Mouse (Mus musculus) erythroblast, adult 5-6 weeks (primary cell): ENCODE measurements around the gene Cxcr2. TPM values are rescaled to one million over a fixed set of nuclear protein-coding genes. Genes with fewer than 3 reads are reported as not detected.
"Not testable (repeated sequence)": the region's sequence is repeated elsewhere in the genome, so short reads cannot be mapped to it uniquely, and the experiment has no call there.

ENCODE experiments used
- ATAC-seq: replicated peaks from 2 replicates; pipeline ENCODE4 v1.8.0; 2016; ENCODE audit warnings: moderate number of reproducible peaks, mild to moderate bottlenecking, moderate TSS enrichment, inconsistent platforms; ENCODE audit not compliant: poor library complexity, low FRiP score, severe bottlenecking
- total RNA-seq, 2 experiments: library from RNA; stranded (forward) in 1 of 2; stranded (reverse) in 1 of 2; fragments of 150-400 nt in 1 of 2; fragments of 200-764, 138-1000 nt in 1 of 2; gene quantifications; 2 replicates each; pipeline versions ENCODE4 v1.2.3 to v1.2.4; 2015 to 2017; ENCODE audit warnings: low replicate concordance in 2 of 2

The Cxcr2 gene
- total RNA-seq, 2 experiments from 2014 or later = 19.2 to 24.7 TPM

DNA sequence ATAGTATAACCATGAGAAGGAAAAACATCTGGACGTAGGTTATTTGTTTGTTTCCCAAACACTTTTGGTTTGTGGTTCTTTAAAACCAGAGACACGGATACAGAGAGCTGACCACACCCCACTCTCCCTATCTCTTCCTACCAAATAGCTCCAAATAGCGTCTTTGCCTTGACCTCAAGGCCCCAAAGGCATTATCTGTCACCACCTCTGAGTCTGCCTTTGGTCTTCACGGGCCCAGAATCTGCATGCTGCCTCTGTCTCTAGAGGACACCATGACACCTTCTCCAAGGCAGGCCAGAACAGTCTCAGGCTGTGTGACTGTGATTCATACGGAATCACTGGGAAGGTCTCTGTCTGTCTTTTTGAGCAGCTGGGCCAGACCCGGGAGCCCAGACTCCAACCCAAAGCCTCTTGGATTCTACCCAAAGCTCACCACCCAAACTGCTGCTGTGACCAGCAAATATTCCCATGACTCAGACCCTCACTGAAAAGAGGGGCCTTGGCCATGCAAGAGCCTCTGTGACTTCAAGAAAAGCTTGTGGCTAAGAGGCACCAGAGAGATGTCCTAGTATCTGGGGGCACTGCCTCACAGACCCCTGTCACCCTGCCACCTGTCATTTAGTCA lies 18.4 kb upstream of the Cxcr2 start:
- no peak for ATAC-seq

DNA sequence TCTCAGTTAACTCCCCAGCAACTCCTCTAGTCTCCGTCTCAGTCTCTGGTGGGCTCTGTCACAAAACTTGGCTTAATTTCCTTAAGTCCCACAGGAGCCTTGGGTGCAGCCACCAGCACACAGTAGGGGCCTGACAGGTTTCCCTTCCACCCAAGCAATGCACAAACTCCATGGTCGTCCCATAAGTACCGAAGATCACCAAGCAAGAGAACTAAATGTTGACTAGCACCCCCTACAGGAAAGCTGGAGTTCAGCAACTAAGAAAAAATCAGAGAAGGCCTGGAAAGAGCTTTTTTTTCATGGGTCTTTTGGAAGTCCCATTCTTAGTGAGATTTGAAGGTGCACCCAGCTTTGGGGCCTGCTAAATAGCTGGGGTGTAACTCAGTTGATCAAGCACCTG lies 14.4 kb upstream of the Cxcr2 start:
- no peak for ATAC-seq

DNA sequence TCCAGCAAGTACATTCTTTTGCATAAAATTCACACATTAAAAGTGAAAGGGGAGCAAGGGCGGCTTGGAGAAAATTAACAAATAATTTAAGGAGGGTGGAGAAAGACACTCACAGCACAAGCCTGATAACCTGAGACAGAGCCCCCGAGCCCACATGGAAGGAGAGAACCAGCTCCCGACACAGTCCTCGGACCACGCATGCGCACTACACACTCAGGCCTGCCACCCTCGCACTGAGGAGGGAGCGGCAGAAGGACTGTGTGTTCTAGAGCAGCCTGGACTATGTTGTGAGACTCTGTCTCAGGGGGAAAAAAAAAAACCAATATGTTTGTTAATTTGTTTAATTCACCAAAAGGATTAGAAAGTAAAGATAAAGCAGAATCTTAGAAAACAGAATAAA lies 12.0 kb upstream of the Cxcr2 start:
- no peak for ATAC-seq

DNA sequence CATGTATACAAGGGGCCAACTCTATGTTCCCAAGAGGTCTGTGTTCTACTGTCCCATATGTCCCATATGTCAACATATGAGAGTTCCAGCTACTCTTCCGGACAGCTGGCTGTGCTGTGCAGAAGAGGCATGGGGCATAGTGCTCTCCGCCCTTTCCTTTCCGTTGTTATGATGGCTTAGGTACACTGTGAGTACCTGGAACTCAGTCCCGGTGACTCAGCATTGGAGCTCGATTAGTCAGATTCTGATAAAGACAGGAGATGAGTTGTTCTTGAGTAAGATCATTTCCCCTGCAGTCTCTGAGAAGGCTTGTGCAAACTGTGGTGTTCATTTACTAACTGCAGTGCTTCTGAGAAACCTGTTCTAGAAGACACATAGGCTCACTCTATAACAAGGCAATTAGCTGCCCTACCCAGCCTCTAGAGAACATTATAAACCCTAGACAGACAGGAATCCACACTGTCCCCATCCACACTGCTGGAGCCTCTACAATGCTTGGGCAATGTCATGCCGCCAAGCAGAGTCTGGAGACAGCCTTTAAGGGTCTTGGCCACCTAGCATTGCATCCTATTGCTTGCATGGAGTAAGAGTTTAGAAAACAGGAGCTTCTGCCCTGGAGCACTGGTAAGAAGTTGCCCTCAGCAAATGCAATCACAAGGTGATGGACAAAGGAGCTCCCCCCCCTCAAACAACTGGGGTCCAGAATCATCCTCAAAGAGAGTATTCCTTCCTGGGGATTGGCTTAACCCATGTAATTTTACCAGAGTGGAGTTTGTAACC lies 4.5 kb upstream of the Cxcr2 start:
- no peak for ATAC-seq

DNA sequence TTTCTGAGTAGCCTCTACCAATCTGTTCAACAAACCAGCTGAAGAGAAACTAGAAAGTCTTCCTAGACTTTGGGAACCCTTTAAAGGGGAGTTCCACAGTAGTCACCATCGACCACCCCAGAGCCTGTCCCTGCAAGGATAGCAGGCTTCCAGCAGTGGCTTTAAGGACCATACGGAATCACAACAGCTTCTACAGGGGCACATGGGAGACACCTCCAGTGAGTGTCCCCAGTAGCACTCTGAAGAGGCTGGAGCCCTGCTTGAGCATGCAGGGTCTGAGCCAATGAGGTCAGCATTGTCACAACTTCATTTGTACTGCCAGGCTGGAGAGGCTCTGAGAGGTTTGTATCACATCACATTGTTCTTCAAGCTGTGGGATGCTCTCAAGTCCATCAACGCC lies 3.7 kb upstream of the Cxcr2 start:
- no peak for ATAC-seq

DNA sequence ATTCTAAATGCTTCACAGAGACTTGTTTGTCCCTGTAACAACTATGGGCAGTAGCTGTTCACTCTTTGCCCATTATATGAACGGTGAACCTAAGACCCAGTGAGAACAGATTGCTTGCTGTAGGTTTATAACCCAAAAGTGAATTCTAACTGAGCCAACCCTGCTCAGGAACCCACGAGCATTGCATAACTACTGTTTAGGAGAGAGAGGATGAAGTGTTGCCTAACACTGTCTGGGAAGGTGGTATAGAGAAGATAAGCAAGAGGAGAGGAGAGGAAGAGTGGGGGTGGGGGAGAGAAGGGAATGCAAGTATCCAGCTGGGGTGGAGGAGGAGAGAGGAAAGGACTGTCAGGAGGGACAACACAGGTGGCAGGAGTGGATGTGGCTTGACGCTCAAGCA lies 2.7 kb upstream of the Cxcr2 start:
- ATAC-seq = no peak

DNA sequence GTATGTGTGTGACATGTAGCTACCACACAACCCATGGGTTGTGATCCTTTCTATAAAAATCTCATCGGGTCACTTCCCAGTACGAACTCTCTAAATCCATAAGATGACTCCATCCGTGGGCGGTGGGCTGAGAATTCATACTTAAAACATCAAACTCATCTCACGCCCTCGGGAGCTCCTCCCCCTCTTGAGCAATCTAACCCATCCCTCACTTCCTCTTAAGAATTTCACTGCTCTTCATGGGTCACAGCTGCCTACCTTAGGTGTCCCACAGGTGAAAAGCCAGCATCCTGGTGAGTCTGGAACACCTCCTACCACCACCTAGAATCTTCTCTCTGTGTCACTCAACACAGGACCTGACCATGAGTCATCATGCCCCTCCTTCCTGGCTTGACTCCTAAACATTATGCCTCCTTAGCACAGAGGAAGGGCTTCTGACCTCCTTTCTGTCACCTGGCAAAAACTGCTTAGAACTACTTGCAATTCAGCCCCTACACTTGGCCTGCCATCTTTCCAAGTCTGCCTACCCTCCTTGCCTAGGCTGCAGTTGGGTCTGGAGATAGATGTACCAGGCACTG lies 1.7 kb downstream of the Cxcr2 start:
- ATAC-seq = no peak

DNA sequence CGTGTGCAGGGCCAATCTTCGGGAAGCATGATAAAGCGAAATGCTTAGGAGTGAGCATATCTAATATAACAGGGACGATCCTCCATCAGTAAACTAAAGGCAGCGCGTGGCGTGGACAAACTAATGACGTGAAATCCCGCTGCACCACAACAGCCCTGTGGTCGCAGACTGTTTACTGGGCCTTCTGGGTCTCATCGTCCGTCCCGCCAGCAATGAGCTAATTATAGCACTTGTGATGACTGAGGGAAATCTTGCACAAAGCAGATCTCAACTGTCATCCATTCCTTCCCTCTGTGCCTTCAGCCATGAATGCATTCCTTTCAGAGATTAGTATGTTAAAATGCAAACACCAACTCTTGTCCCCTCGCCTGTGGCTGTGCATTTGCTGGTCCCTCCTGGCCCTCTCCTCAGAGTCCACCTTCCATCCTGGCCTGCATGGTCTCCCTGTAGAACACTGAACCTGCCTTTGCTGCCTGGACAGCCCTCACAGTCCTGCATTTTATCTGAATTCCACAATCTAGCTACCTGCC lies 2.7 kb downstream of the Cxcr2 start:
- no peak for ATAC-seq

DNA sequence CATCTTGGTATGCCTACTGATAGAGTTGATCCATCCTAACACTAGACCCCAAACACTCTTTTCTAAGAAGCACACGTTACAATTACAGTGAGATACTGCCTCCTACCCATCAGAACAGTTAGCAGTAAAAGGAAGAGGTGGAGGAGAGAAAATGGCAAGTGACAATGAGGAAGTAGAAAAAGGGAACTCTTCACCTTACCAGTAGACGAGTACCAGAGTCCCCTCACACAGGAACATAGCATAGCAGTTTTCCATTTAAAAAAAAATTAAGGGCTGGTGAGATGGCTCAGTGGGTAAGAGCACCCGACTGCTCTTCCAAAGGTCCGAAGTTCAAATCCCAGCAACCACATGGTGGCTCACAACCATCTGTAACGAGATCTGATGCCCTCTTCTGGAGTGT lies 5.8 kb downstream of the Cxcr2 start:
- ATAC-seq = not testable (repeated sequence)

DNA sequence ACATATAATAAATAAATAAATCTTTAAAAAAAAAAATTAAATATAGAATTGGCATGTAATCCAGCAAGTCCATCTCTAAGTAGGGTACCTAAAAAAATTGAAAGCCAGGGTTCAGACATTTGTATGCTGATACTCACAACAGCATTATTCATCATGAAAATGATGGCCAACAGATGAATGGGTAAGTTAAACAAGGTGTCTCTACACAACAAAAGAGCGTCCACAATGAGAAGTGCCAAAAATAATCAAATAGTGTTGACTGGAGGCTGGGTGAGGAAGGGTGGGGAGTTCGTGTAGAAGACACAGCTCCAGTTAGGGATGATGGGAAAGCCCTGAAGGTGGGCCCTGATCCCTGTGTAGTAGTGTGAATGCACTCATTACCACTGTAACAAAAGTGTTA lies 6.2 kb downstream of the Cxcr2 start:
- ATAC-seq = no peak

DNA sequence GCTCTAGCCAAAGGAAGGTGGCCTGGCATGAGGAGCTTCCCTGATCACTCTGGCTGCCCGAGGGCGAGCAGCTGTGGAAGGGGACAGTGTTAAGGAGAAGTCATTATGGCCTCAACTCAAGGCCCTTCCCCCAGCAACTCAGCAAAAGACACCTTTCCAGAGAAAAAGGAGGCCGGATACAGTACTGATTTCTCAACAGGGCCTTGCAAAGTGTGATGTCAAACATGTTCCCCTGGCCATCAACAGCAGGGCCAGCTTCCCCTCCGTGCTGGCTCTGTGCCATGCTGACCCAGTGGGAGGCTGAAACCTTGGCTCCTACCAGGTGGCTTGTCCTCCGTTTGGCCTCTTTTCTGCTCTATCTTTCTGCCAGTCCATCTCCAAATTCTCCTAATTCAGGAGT lies 13.3 kb downstream of the Cxcr2 start:
- ATAC-seq = no peak

DNA sequence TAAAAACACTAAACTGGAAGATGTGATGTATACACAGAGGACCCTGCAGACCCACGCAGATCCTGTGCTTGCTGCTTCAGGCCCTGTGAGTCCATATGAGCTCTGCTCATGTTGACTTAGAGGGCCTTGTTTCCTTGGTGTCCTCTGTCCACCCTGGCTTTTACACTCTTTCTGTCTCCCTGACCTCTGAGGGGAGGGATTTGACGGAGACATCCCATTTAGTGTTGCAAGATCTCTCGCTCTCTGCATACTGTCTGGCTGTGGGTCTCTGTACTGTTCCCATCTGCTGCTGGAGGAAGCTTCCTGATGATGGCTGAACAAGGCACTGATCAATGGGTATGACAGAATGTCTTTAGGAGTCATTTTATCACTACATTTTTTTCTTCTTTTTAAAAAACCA lies 15.9 kb downstream of the Cxcr2 start:
- no peak for ATAC-seq

DNA sequence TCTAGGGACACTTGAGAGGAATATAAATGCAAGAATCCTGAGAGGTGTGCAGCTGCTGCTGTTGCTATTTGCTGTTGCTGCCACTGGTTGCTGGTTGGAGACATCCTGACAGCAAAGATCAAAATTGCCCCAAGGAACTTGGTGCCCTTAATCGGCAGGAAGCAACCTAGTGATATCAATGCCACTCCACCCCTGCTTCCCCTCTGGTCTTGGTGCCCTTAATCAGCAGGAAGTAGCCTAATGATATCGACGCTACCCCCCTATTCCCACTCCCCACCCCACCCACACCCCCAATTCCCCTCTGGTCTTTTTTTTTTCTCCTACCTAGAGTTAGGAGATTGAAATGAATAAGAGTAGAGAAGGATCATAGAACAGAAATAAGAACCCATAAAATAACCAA lies 18.9 kb downstream of the Cxcr2 start:
- ATAC-seq = no peak

DNA sequence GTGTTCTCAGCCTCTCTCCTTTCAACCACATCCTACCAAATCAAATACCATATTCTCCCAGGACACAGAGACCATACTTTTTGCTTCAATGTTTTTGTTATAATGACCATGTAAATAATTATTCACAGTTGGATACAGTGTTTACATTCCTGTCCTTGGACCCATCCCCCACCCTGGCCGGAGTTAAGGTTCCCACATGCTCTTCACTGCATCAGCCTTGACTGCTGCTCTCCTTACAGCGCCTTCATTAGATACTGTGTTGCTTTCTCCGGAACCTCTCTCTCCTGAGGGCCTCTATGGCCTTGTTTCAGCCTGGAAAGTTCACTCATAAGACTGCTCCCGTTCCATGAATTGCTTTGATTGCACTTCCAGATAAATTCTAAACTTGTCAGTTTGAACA lies 21.9 kb downstream of the Cxcr2 start:
- no peak for ATAC-seq

DNA sequence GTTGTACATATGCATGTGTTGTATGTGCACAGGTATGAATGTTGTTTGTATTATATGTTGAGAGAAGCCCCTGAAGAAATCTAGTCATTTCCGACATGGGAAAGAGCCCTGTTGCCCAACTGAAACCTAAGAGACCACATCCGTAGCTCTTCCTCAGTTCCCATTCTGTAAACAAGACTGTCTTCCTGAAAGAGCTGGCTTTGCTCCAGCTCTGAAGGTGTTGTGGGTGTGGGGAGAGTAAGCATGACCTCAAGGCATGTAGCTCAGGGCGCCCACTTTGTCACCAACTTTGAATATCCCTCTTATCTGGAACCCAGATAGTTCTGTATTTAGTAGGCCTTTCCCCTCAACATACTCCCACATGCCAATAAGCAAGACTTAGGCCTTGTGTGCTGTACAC lies 24.8 kb downstream of the Cxcr2 start:
- no peak for ATAC-seq

DNA sequence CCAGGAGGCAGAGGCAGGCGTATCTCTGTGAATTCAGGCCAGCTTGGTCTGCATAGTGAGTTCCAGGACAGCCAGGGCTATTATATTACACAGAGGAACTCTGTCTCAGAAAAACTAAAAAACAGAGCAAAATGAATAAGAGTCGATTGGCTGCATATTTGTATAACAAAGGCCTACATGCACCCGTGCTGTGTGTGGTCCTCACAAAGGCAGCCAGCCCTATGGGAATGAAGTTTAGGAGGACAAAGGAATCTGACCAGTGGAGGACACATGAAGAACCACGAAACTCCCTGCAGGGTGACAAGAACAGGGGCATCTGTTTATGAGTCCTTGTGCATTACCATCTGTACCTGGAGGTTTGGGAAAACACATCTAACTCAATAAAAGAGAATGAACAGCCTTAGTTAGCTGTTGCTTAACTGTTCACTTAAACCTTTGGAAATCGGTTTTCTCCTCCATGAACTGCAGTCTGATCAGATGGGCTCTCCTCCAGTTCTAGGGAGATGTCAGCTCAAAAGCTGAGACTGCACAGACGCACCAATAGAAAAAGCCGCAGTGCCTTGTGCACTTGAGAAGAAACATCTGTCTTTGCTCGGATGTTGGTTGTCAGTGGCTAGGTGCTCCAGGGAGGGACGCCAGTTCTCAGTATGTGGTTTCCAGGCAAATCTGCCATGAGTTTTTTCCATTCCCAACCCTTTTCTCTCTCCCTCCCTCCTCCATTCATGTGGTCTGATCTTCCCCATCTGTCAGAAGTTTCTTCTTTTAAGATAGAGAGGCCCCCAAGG lies 26.0 kb downstream of the Cxcr2 start:
- ATAC-seq = no peak

DNA sequence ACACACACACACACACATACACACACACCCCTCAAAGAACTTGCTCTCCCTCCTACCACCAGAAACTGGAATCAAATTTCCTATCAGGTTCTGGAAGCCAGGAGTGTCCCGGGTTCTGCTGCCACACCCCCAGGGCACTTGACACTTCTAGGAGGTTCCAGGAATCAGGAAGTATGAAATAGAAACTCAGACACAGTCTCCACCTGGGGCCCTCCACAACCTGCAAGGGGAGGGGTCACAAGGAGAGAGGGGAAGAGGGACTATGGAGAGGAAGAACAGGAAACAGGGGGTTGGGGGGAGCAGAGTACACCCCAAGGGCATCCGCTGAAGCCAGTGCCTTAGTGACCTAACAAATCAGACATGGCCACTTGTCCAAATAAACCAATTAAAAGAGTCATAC lies 27.7 kb downstream of the Cxcr2 start:
- ATAC-seq = no peak

DNA sequence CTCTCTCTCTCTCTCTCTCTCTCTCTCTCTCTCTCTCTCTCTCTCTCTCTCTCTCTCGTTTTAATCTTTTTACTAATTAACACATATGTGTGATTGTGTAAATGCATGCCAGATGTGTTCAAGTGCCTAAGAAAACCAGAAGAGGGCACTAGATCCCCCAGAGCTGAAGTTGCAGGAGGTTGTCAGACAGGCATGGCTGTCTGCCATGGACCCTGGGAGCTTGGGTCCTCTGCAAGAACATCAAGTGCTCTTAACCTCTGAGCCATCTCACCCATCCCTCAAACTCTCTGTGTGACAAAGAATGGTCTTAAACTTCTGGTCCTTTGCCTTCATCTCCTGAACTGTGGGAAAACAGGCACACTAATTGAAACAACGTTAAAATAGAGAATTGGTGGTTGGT lies 29.2 kb downstream of the Cxcr2 start:
- ATAC-seq = no peak

DNA sequence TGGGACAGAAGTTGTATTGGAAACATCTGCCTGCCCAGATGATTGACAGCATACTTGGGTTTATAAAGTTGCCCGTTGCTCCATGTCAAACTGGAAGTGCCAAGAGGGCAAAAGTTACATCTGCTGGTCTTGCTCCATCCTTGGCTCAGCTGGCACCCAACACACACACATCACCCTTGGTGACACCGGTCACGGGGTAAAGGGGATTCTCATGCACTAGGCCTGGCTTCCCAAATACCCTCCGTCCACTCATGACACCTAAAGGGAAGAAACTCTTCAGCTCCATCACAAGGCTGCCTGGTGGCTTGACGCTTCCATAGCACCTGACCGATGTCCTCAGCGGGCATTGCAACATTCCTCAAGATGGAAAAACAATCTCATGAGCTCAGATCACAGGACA lies 36.7 kb downstream of the Cxcr2 start:
- ATAC-seq = no peak

DNA sequence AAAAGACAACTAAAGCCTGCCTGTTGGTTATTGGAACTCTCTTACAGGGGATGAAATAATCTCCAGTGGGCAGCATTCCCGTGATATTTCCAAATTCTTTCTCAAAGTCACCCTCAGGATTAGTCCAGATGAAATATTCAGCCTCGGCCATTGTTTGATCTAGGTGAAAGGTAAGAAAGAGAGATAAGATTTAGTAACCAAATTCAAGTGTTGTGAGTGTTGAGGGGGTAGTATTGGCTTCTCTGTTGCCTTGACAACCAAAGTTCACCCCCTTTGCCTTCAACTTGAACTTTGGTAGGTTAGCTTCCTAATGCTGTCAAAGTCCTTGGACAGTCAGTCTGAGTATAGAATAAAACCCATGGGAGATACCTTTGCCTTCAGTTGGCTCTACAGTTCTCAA lies 38.9 kb downstream of the Cxcr2 start:
- no peak for ATAC-seq

DNA sequence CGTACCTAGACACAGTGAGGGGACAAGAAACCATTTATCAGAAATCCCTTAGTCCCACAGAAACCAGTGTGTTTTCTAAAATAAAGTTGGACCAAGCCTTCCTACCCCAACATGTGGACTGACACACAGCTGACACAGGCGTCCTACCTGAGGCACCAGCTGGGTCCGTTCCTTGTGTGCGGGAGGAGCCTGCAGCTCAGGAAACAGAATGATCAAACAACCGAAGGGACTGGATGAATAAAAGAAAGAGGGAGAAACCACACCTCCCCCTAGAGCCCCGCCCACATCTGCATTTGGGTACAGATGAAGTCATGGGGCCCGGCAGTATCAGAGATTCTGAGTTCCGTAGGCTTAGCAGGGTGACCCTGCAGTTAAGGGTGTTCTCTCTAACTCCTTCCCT lies 40.7 kb downstream of the Cxcr2 start, which contains the start of gene Cxcr1:
Gene Cxcr1 (minus strand): TSS at position 187 of the 400 bp plus-strand sequence.
- no peak for ATAC-seq
